Mouse (Mus musculus) c-Kit-positive CD71-positive TER-119-positive erythroid progenitor cells, embryonic 14.5 days (primary cell): ENCODE measurements around the gene Gm37240.
A peak's percentile ranks its signal among the peaks of the same experiment; 100 is the strongest.
"Not testable (repeated sequence)": the region's sequence is repeated elsewhere in the genome, so short reads cannot be mapped to it uniquely, and the experiment has no call there.

Experiments used
- DNase-seq: peaks from one replicate; pipeline ENCODE4 v3.0.0-alpha.2; 2013; ENCODE audit warnings: low spot score

The Gm37240 gene

DNA sequence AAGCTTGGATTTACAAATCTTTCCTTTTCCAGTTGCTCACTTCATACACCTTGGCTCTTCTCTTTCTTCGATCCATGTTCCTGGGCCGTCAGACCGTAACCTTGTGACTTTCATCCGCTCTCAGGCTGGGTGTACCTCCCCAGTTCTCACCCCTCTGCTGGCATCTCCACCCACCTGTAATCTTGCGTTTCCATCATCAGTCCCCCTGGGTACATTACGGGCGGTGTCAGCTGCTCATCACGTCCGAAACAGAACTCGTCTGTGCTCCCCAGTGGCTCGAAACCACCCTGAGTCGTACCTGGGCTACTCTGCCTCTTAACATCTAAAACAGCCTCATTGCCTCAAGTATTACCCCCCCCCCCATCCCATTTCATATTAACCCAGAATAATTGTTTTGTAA, 1215.2 kb downstream of the Gm37240 start:
- DNase-seq: no peak

DNA sequence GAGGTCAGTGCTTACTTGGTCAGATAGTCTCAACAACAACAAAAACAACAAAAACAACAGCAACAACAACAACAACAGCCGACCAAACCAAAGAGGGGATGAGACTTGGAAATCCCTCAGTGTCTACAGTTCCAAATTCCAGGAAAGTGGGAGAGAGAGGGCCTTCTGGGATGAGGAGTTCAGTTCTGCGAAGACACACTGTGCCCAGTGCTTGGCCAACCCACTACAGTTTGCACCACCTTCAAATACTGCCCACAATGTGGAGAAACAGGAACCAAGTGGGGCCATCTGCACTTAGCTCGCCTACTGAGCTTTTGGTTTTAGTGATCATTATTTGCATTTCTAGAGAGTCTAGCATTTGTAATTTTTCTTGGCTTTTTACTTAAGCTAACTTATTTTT, 1218.4 kb downstream of the Gm37240 start:
- no peak for DNase-seq

DNA sequence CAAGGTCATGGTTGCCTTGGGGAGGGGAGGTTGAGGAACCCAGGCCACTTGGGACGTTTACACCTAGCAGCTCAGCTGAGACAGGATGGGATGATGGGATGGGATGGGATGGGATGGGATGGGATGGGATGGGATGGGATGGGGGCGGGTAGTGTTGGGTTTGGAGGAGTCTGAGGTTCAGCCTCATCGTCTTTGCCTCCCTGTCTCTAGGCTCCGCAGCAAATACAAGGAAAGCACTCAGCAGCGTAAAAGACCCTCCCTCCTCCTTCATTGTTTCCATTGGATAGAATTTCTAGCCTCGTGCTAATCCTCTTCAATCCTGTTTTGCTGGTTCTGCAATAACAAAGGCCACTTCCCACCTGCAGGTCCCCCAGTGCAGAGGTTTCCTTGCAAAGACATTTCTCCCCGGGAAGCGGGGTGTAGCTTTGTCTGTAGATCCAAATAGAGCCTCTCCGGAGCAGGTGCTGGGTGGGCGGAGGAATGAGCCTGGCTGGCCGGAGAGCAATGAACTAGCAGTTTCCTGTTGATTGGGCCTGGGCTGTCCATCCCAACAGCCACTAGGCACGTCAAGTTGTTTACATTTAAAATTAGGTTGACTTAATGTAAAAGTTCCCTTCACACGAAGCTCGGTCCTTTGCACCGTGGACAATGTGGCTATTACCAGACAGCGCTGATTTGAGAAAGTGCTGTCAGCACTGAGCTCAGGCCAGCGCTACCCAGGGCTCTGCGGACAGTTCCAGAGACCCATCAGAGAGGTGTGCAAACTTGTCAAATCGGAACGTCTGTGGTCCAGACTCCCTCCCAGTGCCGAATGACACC, 1221.9 kb downstream of the Gm37240 start:
- DNase-seq: no peak

DNA sequence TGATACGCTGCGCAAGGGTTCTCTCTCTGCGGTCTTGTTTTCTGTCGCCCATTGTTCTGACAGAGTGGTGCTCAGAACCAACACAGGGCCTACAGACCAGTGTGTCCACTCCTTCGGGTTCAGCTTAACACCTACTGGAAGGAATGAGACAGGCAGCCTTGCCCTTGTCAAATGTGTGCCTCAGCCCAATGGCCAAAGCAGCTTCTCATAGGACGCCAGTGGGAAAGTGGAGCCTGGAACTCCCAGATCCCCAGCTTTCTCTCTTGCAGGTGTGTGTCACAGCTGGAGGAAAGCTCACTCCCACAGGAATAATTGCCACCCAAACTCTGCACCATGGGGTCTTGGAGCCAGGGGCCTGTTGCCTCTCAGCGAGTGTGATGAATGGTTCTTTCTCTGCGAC, 1222.6 kb downstream of the Gm37240 start:
- DNase-seq: no peak

DNA sequence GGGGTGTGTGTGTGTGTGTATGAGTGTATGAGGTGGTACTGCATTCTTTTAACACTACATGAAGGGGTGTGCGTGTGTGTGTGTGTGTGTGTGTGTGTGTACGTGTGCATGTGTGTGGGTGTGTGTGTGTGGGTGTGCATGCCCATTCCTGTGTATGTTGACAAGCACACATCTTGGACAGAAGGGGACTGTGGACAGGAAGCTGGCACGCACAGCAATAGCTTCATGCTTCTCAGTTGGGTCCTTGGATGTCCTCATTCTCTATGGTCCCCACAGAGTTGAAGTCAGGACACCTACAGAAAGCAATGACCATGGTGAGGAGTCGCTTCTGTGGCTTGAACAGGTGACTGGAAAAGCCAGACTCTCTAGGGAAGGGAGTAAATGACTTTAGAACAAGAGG, 1223.5 kb downstream of the Gm37240 start:
- no peak for DNase-seq

DNA sequence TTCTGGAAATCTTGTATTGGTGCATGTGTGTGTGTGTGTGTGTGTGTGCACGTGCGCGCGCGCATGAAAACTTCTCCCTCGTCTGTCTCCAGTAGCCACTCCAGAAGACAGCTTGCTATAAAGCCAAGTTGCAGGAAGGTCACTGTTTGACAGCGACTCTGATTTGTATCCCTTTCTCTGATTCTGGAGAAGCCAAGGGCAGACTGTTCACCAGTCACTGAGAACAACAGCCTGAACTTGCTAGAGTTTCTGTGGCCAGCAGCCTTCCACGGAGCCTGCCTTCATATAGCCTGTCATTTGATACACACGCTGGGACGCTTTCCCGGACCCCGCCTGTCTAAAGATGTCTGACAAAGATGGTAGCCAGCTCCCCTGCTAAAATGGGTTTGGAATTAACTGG, 1224.2 kb downstream of the Gm37240 start:
- DNase-seq: no peak

DNA sequence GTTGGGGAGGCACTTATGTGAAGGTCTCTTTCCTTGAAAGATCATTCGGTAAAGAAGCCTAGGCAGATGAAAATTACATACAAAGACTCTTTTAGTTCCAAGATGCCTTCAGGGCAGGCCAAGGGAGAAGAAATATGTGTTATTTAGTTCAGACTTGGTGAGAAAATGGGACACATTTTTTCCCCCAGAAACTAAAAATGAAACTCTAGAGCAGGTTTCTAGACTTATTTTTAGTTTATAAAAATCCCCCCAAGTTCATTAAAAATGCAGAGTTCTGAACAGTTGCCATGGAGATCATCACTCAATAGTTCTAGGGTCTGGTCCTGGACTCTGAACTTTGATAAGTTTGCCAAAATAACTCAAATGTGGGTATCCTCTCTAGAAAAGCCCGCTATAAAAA, 1226.9 kb downstream of the Gm37240 start:
- DNase-seq: no peak

DNA sequence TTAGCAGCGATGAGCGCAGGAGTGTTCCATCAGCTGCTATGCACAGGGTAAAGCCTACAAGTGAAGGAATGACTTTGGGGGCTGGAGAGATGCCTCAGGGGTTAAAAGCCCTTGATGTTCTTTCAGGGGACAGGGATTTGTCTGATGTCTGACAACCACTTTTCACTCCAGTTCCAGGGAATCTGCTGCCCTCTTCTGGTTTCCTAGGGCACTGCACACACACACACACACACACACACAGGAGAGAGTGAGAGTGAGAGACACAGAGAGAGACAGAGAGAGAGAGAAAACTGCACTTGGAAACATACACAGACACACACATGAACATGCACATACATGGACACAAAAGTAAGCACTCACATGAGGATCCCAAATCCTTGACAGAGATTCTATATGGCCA, 1228.4 kb downstream of the Gm37240 start:
- no peak for DNase-seq

DNA sequence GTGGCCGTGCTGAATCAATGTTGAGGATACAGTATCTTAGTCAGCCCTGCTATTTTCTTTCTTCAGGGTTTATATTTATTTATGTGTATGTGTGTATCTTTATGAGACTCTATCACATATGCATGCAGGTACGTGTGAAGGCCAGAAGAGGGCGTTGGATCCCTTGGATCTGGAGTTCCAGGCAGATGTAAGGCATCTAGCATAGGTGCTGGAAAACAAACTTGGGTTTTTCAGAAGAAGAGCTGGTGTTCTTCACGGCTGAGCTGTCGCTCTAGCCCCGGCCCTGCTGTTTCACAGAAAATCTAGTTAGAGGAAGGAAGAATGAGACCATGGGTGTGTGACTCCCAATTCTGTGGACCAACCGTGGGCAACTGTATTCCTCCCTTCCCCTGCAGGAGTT, 1229.3 kb downstream of the Gm37240 start:
- no peak for DNase-seq

DNA sequence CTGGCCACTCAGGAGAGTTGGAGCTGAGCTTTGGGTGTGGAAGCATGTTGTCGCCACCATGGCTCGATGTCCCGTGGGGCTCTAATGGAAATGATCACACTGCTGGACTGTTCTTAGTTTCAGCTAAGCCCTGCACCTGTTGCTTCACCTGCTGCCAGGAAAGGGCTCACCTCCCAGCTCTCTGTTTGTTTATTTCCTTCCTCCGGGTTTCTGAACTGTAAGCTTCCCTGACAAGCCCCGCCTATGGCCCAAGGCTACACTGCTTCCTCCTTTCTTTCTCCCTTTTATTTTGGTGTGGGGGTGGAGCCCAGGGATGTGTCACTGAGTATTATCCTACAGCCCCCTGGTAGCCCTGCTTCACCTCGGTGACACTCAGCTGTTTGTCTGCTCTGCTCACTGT, 1230.1 kb downstream of the Gm37240 start:
- no peak for DNase-seq

DNA sequence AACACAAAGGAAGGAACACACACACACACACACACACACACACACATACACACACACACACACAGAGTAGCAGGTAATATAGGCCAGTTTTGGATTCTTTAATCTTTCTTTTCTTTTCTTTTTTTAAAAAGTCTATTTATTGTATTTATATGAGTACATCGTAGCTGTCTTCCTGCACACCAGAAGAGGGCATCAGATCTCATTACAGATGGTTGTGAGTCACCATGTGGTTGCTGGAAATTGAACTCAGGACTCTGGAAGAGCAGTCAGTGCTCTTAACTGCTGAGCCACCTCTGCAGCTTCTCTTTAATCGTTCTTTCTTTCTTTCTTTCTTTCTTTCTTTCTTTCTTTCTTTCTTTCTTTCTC, 1231.5 kb downstream of the Gm37240 start:
- DNase-seq: not testable (repeated sequence)

DNA sequence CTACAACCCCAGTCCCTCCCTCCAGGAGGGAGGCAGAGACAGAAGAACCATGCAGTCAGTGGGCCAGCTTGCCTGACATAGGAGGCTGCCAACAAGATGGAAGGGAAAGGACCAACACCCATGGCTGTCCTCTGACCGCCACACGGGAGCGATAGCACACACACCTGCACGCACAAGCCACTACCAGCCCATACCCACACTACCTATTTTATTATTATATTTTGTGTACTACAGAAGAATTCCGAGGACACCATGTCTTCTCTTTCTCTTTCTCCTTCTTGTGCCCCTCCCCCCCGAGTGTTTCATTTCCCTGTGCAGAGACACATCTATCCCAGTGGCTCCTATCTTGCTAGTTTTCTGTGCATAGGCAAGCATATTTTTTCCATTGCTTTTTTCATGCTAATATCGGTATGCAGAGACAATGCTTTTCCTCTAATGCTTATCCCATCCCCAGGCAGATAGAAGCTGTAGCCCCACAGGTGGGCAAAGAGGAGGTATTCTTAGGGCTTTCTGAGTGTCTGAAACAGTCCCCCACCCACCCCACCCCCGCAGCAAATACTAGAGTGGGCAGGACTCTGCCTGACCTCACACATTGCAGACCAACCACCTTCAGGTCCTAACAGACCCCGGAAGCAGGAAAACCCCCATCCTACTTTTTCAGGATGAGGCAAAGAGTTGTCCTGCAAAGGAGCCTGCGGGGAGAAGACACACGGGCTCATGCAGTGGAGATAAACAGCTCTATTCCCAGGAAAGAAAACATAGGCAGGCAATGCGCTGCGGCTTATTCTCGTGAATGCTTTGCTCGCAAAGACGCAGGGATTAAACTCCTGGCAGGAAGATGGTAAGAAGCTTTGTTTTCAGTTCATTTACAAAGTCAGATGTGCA, 1232.2 kb downstream of the Gm37240 start:
- DNase-seq: no peak

DNA sequence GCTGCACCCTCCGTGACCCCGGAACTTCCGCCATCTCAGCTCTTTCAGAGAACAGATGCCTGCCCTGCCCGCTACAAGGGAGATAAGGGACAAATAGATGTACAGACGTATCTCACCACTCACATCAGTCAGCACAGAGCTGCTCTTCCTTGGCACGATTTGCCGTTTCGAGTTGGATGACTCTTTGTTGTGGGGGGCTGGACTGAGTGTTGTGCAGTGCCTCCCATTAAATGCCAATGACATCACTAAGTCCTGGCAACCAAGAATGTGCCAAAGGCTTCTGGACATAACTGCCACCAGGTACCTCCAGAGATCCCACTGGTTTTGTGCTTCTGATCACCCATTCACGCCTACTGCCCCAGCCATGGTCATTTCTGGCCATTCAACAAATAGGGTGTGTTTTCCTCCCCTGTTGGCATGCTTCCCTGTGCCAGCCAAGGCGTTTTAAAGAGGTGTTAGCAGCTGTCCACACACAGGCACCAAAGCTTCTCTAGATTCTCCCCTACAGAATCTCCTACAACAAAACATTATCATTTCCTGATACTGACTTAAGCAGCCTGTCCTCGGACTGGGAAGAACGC, 1233.0 kb downstream of the Gm37240 start:
- DNase-seq: peak; percentile 60

DNA sequence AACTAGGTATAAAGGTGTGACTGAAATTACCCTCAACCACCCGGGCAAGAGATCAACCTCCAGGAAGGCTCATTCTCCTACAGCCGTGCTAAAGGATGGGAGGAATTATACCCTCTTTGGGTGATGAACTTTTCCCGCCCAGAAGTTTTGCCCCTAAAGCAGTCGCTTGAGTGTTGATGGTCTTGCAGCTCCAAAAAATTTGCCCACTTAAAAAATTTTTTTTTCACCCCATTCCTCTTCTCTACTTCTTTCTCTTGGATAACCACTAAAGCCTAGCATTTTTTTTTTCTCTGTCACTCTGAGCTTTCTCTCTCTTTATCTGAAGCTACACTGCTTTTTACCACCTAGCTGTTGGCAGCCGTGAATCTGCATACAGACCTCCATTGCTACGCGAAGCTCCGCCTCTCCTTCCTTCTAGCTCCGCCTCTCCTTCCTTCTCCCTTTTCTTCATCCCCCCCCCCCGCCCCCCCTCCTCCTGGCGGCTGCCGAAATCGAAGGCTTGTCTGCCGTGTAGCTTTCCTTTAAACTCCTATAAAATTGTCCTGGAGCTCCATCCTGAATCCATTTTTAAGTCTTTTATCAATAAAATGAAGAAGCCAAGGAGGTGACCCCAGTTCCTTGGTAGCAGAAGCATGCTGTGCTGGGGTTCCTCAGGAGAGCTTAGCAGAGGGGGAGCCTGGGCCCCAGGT, 1233.6 kb downstream of the Gm37240 start:
- peak; percentile 41 for DNase-seq

DNA sequence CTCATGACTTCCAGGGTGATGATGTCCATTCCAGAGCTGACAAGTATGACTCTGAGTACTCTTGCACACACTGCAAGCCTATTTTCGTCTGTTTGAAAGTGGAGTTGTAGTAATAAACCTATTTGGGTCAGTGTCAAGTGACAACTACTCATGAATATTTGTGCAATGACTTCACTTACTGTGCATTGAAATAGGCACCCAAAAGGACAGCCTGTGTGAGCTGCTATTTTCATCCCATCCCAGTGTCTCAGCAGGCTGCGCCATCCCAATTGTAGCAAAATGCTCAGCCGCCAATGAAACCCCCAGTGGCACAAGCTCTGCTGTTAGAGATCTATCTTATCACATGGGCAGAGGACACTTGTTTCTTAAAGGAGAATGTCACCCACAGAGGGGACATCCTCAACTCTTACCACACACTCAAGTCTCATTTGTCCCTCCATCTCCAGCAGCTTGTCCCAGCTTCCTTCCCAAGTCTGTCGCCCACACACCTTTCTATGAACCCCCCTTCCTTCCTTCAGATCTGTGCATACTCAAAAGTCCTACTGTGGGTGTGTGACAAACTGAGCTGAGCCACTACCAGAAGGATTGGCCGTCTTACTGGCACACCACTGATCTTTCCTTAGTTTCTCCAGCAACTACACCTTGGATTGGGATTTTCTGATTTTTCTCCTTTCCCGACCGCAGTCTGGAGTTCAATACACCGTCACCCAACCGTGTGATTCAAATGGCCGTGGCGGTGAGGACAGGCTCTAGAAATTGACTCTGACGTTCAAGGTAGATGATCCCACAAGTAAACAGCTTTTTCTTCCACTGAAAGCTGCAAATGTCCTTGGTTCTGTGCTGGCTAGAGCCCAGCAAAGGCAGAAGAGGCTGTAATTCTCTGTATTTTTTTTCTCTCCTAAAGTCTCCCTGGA, 1234.4 kb downstream of the Gm37240 start:
- DNase-seq: no peak

DNA sequence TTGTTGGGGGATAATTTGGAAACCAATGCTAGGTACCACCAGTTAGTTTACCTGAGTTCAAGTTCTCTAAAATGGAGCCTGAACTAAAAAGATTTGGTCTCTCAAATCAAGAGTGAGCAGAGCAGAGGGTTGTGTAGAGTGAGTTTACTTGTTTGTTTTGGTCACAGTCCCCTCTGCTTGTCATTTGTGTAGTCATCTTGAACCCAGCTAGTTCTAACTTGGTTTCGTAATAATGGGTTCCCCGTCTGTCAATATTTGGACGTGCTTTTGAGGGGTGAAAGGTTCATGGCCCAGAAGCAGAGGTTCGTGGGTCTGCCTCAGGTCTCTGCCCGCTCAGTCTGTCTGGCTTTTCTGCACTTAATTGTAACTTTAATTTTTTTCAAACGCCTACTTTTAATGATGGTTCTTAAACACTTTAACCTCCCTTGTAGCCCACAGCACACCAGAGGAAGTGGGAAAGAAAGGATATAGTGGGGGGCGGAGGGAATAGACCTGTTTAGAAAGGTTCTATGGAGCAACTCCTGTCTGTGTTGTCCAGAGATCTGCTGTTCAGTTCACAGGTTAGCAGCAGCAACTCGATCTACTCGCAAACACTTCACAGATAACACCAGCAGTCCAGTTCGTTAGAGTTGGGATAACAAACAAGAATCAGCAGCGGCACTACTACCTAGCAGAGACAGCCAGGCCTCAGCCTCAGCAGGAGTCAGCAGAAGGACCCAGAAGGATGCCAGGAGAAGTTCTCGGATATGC, 1237.6 kb downstream of the Gm37240 start:
- no peak for DNase-seq

DNA sequence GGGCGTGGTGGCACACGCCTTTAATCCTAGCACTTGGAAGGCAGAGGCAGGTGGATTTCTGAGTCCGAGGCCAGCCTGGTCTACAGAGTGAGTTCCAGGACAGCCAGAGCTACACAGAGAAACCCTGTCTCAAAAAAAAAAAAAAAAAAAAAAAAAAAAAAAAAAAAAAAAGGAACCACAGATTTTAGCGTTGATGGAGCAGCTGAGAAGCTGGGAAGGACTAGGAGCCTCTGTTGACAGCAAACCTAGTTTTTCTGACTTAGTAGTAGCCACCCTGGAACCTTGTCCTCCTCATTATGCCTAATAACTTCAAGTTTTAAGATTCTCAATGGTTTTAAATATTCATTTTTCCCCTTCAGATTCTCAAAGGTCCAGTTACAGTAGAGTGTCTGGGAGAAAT, 1239.2 kb downstream of the Gm37240 start:
- not testable (repeated sequence) for DNase-seq

DNA sequence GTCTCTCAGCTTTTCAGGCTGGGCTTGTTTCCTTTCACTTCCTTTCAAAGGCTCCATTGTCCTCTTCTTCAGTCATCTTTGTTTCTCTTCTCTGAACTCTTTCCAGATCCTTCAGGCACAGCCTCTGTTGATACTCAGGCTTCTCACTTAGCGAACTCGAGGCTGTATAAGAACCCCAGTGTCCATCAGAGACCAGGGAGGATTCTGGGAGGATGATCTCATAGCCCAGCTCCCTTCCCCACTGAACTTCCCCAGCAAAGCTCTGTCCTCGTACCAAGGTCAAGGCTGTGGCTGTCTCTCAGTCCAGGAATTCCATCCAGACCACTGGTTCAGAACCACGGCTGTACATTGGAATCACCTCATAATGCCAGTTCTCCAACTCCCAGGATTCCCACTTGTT, 1239.7 kb downstream of the Gm37240 start:
- no peak for DNase-seq

DNA sequence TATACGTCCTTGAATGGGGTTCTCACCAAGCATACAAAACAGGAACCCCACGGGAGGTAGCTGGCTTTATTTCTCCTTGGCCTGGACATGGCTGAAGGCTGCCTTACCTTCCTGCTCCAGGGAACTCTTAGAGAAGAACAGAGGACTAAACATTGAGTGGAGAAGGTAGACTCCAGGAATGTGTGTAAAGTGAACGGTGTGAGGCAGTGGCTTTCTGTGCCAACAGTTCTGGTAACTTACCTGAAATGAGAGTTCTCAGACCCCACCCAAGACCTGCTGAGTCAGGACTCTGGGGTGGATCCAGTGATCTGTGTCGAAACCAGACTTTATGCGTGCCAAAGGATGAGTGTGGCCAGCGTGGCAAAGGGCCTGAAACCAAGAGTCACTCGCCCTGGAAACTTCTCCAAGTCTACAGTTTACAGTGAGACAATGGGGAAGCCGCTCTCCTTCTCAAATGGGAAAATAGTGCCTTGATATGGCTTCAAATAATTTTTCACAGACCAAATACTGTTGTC, 1240.9 kb downstream of the Gm37240 start:
- DNase-seq: no peak

DNA sequence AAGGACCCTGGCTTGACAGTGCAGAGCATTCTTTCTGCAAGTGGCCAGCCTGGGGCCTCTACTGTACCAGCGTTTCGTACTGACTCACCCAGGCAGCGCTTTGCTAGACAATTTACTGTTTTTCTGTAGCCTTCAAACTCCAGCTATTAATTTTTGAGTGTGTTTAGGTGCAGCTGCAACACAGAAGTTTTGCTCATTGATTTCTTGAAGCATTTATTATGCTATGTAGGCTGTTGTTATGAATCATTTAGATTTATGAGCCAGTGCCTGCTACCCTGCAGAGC, 1241.4 kb downstream of the Gm37240 start:
- no peak for DNase-seq
